Mouse (Mus musculus) cerebellum, adult (tissue): ENCODE results near the gene Htr1a.
A peak's percentile ranks its signal among the peaks of the same experiment; 100 is the strongest.

Source experiments
- ATAC-seq: cut with Nextera tagmentation; 2 replicates; pipeline ENCODE4 v1.9.2; 2017; ENCODE audit warnings: mild to moderate bottlenecking, moderate library complexity, mixed read lengths; ENCODE audit not compliant: insufficient number of reproducible peaks, low FRiP score, low TSS enrichment

Htr1a gene

DNA sequence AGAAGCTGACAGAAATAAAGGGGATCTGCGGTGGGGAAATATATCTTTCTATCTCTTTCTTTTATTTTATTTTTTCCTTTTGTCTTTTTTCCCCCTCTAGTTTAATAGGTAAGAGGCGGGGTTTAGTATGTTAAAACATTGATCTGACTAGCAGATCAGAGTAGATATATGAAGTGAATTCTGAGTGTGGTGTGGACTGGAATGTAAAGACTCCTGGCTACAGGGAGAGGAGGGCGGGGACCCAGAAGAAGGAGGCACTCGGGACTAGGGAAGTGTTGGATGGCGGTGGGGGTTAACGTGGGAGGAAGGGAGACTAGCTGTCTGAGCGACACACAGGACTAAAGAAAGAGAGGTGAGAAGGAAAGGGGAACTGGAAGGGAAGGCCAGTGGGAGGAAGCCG lies at the start of gene Htr1a:
Gene Htr1a, plus strand, starts transcription at position 301 of the 400 bp plus-strand sequence.
- no peak for ATAC-seq

DNA sequence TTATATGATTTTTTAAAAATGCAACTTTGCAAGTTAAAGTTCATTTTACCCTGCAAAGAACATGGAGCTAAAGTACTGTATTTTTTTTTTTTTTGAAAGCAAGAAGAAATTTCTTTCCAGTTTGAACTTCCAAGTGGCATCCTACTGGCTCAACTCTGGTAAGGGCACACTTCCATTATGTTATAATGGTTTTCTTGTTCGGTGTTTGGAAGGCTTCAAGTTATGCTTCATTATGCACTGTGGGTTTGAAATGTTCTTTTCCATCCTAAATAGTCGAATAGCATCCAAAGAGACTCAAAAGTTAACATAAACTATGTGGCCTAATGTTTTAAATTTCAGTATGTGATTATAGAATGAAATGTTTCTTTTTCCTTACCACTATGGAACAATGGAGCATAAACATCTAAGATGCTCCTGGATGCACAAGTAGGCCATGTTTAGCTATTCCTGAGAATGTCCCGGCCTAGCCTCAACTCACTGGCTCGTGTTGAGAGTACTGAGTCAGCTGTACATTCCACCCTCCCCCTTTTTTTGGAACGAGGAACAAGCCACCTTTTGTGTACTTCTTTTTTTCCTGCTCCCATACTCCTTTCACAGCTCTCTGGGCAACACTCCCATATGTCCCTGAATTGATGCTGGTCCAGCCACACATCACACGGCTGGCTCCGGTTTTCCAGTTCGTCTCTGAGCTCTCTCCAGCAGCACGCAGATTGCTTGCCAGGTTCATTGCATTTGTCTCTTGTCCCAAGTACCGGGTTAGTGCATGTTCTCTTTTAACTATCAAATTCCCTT lies 31.7 kb upstream of the Htr1a start:
- ATAC-seq, result no peak

DNA sequence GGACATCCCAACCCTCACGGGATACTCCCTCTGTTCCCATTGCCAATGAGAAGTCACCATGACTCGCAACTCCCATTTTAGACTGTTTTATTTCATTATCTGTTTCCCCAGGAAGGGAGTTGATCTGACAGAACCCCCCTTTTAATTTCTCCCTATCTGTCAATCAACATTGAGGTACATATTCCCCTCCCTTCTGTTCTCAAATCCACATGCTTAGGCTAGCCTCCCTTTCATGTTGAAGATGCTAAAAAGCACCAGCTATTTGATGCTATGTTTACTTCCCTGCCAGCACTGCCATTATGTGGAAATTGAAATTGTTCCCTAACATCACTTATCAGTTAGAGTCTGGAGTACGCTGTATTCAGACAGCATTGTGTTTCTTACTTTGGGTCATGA lies 31.1 kb upstream of the Htr1a start:
- ATAC-seq, result no peak

DNA sequence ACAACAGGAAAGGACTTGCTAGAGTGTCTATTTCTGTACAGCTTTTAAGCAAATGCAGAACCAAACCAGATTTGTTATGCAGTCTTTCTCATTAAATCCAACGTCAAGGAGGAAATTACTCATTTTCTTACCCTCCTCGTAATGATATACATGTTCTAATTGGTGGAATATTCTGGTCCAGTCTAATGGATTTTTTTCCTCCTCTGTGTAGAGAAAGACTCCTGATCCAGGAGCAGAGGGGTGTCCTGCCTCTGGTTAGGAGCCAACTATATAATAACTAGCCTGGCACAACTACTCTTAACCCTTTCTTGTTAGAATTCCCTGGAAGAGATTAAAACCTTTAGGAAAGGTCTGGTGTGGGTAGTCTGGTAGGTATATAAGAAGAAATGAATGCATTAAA lies 10.3 kb upstream of the Htr1a start:
- ATAC-seq, result no peak

DNA sequence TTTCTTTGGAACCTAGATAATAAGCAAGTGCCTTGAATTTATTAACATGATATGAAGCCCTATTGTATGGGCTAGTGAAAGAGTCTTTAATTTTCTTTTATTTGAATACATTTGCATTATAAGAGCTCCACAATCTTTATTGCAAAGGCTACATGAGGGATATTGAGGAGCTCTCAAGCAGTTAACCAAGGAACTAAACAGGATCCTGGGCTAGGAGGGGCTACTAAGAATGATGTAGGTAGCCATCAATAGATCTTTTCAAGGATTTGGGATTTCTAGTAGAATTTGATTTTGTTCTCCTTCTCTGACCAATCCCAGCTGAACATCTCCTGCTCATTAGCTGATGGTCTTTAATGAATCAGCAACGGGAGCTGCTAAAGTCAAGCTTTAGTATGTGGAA lies 9.8 kb upstream of the Htr1a start:
- ATAC-seq, result no peak

DNA sequence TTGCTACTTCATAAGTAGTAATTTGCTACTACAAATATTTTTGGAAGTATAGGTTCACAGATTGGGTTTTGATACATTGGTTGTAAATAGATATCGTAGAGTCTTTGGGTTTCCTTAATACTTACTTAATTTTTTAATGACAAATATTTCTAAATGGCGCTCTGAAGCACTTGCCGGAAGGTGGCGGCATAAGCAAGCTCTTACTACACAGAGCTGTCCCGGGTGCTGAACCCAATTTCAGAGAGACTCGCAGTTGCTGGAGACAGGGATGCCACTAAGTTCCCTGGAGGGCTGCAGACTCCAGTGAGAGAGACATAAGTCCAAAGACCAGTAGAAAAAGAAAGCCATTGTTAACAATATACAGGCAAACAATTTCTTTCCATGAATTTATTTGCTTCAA lies 863 bp upstream of the Htr1a start:
- peak; percentile 55; the same call in 1 of the 2 replicates for ATAC-seq

DNA sequence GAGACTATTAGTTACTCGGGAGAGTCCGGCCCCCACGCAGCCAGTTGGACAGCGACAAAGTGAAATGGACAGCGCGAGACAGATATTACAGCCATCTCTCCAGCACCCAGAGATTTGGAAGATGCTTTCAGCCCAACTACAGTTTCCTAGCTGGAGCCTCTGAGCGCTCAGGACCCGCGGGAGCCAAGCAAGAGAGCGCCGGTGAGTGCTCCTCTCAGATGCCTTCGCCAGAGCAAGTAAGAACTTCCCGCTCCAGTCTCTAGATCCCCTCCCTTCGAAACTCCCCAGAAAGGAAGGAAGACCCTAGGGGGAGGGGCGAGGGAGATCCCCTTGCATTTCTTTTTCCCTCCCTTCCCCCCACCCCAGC lies 415 bp downstream of the Htr1a start:
- ATAC-seq, result no peak

DNA sequence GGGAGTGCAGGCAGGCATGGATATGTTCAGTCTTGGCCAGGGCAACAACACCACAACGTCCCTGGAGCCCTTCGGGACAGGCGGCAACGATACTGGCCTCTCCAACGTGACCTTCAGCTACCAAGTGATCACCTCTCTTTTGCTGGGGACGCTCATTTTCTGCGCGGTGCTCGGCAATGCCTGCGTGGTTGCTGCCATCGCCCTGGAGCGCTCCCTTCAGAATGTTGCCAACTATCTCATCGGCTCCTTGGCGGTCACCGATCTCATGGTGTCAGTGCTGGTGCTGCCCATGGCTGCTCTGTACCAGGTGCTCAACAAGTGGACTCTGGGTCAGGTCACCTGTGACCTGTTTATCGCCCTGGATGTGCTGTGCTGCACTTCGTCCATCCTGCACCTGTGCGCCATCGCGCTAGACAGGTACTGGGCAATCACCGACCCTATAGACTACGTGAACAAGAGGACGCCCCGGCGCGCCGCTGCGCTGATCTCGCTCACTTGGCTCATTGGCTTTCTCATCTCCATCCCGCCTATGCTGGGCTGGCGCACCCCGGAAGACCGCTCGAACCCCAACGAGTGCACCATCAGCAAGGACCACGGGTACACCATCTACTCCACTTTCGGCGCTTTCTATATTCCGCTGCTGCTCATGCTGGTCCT lies 927 bp downstream of the Htr1a start:
- peak; percentile 27; the same call in 1 of the 2 replicates for ATAC-seq

DNA sequence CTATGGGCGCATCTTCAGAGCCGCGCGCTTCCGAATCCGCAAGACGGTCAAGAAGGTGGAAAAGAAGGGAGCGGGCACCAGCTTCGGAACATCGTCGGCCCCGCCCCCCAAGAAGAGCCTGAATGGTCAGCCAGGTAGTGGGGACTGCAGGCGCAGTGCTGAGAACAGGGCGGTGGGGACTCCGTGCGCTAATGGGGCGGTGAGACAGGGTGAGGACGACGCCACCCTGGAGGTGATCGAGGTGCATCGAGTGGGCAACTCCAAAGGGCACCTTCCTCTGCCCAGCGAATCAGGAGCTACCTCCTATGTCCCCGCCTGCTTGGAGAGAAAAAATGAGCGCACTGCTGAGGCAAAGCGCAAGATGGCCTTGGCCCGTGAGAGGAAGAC lies 1.4 kb downstream of the Htr1a start:
- ATAC-seq, result no peak

DNA sequence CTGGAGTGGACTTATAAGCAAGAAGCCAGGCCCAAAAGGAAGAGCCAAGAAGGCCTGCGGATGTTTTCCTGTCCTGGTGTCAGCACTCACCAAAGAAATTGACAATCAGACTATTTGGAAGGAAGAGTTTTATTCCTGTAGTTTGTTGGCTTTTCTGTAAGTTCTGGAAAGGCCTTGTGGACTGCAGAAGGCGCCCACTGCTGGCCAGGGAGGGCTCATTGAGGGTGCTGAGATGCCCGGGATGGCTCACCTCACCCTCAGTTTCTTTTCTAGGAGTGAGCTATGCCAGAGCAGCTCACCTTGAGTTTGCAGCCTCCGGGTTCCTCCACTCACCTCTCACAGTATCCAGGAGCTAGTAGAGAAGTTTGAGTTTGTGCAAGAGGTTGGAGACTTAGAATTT lies 2.8 kb downstream of the Htr1a start:
- no peak for ATAC-seq

DNA sequence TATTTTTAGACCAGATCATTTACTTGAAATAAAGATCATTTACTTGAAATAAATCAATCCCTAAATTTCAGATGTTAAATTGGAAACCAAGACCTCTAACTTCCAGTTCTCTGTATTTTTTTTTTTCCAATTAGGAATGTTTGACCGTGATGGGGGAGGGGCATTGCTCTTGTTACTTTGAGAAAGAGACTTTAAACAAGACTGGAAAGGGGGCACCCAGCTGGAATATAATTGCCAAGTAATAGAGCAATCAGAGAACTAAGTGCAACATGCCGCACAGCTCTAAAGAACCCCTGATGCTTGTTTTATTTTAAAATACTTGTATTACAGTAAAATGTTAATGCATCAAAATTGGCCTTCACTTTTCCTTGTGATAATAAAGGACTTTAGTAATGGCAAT lies 4.3 kb downstream of the Htr1a start:
- ATAC-seq, result no peak

DNA sequence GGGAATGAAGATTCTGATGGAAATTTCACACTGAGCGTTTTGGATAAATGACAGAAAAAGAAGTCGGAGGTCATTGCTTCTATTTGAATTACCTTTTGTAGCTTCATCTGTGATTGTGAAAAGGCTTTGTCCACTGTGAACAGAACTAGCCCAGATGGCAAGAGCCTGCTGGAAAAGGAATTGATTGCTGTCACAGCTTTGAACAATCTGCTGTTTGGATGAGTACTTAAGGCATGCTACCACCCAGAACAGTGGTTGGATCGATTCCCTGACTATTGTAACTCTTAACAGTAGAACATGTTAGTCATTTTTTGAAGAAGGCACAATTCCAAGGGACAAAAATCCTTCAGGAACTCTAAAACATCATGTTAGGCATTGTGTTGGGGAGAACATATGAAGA lies 8.1 kb downstream of the Htr1a start:
- ATAC-seq, result no peak
